Mouse (Mus musculus): Measurements from ENCODE around the gene Stard13.
A peak's percentile ranks its signal among the peaks of the same experiment; 100 is the strongest.

Gene Stard13

GRCm38 (mm10) chr5:151148079-151148478 is 85.6 kb downstream of the Stard13 start:
- no peak for ATAC-seq (ENCODE audit: insufficient number of reproducible peaks, low FRiP score, low TSS enrichment)

- no peak for ATAC-seq (ENCODE audit: insufficient number of reproducible peaks, low FRiP score, low TSS enrichment)
Observed at GRCm38 (mm10) chr5:151145807-151146206, 87.8 kb downstream of the Stard13 start.

GRCm38 (mm10) chr5:151143955-151144354 is 89.7 kb downstream of the Stard13 start:
- ATAC-seq (ENCODE audit: insufficient number of reproducible peaks, low FRiP score, low TSS enrichment), result no peak

- peak; percentile 10; the same call in 1 of the 2 replicates for ATAC-seq (ENCODE audit: insufficient number of reproducible peaks, low FRiP score, low TSS enrichment)
Observed at GRCm38 (mm10) chr5:151142671-151143601, 90.7 kb downstream of the Stard13 start.

GRCm38 (mm10) chr5:151142241-151142640 is 91.4 kb downstream of the Stard13 start:
- no peak for ATAC-seq (ENCODE audit: insufficient number of reproducible peaks, low FRiP score, low TSS enrichment)

GRCm38 (mm10) chr5:151137901-151138300 is 95.7 kb downstream of the Stard13 start:
- ATAC-seq (ENCODE audit: insufficient number of reproducible peaks, low FRiP score, low TSS enrichment), result no peak

GRCm38 (mm10) chr5:151137311-151137710 is 96.3 kb downstream of the Stard13 start:
- ATAC-seq (ENCODE audit: insufficient number of reproducible peaks, low FRiP score, low TSS enrichment), result no peak

- ATAC-seq (ENCODE audit: insufficient number of reproducible peaks, low FRiP score, low TSS enrichment), result no peak
Observed at GRCm38 (mm10) chr5:151135965-151136364, 97.7 kb downstream of the Stard13 start.

- ATAC-seq (ENCODE audit: insufficient number of reproducible peaks, low FRiP score, low TSS enrichment), result no peak
Observed at GRCm38 (mm10) chr5:151135078-151135826, 98.4 kb downstream of the Stard13 start.

GRCm38 (mm10) chr5:151134202-151134601 is 99.4 kb downstream of the Stard13 start:
- ATAC-seq (ENCODE audit: insufficient number of reproducible peaks, low FRiP score, low TSS enrichment), result no peak

GRCm38 (mm10) chr5:151133744-151134143 is 99.9 kb downstream of the Stard13 start:
- no peak for ATAC-seq (ENCODE audit: insufficient number of reproducible peaks, low FRiP score, low TSS enrichment)

- ATAC-seq (ENCODE audit: insufficient number of reproducible peaks, low FRiP score, low TSS enrichment), result no peak
Observed at GRCm38 (mm10) chr5:151129762-151130161, 103.9 kb downstream of the Stard13 start.

- ATAC-seq (ENCODE audit: insufficient number of reproducible peaks, low FRiP score, low TSS enrichment), result no peak
Observed at GRCm38 (mm10) chr5:151127298-151127717, 106.3 kb downstream of the Stard13 start.

GRCm38 (mm10) chr5:151126608-151127005 is 107.0 kb downstream of the Stard13 start:
- no peak for ATAC-seq (ENCODE audit: insufficient number of reproducible peaks, low FRiP score, low TSS enrichment)

- no peak for ATAC-seq (ENCODE audit: insufficient number of reproducible peaks, low FRiP score, low TSS enrichment)
Observed at GRCm38 (mm10) chr5:151125985-151126607, 107.5 kb downstream of the Stard13 start.

- ATAC-seq (ENCODE audit: insufficient number of reproducible peaks, low FRiP score, low TSS enrichment), result no peak
Observed at GRCm38 (mm10) chr5:151117846-151118245, 115.8 kb downstream of the Stard13 start.

GRCm38 (mm10) chr5:151116192-151116887 is 117.3 kb downstream of the Stard13 start:
- ATAC-seq (ENCODE audit: insufficient number of reproducible peaks, low FRiP score, low TSS enrichment), result no peak

GRCm38 (mm10) chr5:151112743-151113142 is 120.9 kb downstream of the Stard13 start:
- no peak for ATAC-seq (ENCODE audit: insufficient number of reproducible peaks, low FRiP score, low TSS enrichment)

- no peak for ATAC-seq (ENCODE audit: insufficient number of reproducible peaks, low FRiP score, low TSS enrichment)
Observed at GRCm38 (mm10) chr5:151111080-151111871, 122.4 kb downstream of the Stard13 start.
